Mouse (Mus musculus): ENCODE results near the gene Nop14. TPM values are rescaled to one million over a fixed set of nuclear protein-coding genes. Genes with fewer than 3 reads are reported as not detected.

Gene Nop14
- 10 to 100 TPM; 22.0 to 32.4 TPM for total RNA-seq (2021)
- long read RNA-seq, experiment 1, transcript Nop14-201 (18 exons, 2,702 nt) = major isoform, 16 of 33 reads
- long read RNA-seq, experiment 1, partial matches to known transcripts = 16 of 33 reads
- long read RNA-seq, experiment 1, other reads (novel, unspliced or antisense) = 1 of 33 reads
- long read RNA-seq, experiment 2, transcript Nop14-201 (18 exons, 2,702 nt) = major isoform, 7 of 9 reads
- long read RNA-seq, experiment 2, partial matches to known transcripts = 1 of 9 reads
- long read RNA-seq, experiment 2, other reads (novel, unspliced or antisense) = 1 of 9 reads

DNA sequence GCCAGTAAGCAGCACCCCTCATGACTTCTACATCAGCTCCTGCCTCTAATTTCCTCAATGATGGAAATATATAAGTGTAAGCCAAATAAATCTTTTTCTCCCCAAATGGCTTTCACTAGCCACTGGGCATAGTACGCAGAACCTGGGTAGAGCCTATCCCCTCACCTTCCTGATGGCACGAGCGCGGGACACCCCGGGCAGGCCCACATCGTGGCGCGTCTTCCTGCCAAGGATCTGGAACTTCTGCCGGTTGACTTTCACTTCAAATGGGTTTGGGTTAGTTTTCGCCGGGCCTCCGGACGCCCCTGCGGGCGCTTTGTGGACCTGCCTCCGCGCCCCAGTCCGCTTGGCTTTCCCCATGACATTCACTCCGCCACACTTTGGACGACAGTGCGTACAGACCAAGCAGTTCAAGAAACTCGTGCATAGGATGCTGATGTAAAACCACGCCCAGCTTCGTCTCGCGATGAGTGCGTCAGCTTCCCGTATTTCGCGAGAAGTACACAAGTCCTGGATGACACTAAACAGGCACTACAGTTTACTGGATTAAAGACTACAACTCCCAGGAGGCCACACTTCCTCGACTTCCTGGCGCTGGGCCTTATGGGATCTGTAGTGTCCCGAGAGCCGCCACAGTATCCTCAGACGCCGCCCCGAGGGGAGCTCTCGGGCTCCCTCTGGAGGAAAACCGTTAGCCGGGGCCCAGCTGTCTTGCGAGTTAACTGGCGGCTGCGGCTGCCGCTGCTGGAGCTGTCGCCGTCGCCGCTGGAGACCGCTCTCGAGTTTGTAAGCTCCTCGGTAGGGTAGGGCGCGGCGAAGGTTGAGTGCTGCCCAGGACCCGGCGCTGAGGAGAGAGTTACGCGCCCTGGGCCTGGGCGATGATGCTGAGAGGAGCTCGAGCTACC lies at the start of gene Nop14, which contains the start of gene Grk4:
Gene Nop14, minus strand, starts transcription at position 463 of the 905 bp plus-strand sequence.
Gene Grk4, plus strand, starts transcription at position 694 of the 905 bp plus-strand sequence.
- peak; percentile 98 for DNase-seq

DNA sequence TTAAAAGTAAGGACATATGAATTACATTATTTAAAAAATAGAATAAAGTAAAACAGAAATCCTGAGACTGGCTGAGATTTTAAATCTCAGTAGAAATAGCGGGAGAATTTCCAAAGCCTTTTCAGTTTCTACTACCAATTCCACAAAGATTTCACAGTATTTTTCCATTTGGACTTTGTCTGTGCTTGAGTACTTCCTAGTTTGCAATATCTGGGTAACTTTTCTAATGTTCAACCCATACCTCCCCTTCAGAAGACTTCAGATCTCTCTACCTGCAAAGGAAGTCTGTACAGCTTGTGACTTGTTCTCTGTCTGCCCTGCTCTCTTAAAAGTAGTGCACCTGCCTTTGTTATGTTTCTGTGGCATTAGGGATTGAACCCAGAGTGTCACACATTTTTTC lies 48.5 kb upstream of the Nop14 start:
- no peak for DNase-seq

DNA sequence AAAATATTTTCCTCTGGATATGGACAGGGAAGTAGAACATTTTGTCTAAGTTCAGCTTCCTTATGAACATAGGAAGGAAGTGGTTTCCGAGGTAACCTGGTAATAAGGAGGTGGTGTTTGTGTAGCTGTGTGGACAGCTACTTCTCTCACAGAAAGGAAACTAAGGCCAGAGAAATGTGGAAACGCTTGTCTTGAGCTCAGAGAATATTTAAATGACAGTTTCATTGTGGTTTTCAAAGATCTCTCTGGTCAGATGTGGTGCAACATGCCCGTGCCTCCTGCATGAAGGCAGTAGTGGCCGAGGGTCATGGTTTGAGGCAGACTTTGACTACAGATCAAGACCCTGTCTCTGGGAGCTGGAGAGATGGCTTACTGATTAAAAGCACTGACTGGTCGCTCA lies 35.6 kb upstream of the Nop14 start:
- no peak for DNase-seq

DNA sequence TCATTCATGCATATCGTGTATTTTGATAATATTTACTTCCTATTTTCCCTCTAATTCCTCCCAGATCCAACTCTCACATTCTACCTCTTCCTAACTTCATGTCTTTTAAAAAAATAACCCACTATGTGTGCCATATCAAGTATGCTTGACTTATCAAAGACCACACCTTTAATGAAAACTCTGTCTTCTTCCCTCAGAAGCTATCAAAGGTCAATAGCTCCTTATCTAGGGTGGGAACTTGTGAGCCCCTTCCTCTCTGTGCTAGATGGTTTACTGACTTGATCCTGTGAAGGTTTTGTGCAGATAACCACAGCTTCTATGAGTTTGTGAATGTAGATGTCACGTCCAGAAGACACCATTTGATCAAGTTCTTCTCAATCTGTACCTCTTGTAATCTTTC lies 32.8 kb upstream of the Nop14 start:
- no peak for DNase-seq

DNA sequence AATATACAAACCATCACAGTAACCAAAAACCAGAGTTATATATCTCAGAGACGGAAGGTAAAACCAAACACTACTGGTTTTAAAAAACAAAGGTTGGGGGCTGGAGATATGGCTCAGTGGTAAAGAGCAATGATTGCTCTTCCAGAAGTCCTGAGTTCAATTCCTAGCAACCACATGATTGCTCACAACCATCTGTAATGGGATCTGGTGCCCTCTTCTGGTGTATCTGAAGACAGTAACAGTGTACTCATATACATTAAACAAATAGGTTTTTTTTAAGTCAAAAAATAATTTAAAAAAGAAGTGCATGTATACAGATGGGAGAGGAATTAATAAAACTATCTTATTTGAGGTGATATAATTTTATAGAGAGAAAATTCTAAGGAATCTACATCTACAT lies 29.9 kb upstream of the Nop14 start:
- DNase-seq = no peak

DNA sequence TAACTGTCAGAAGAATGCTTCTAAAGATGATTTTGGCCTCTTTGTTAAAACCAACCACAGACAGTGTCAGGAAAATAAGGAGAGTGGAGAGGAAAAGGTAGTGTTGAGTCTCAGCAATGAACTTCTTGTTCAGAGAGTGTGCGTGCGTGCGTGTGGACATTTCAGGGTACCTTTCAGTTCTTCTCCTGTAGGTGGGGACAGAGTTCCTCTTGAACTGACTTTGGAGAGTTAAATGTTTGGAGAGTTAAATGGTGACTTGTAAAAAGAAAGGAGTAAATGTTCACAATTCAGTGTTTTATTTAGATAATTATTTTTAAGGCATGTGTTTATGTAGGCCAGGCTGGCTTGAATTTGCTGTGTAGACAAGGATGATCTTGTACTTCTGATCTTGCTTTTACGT lies 10.3 kb upstream of the Nop14 start:
- no peak for DNase-seq

DNA sequence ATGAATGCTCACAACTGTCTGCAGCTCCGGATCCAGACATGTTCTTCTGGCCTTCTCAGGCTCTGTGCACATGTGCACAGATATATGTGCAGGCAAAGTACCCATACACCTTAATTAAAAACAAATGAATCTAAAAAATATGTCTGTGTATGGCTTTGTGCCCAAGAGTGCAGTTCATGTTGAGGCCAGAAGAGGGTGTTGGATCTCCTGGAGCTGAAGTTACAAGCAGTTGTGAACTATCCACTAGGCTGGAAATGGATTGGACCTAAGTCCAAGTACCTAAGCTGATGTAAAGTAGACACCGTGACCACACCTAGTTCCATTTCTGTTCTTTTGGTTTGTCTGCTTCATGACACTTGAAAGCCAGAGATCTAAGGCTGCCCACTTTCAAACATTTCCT lies 9.5 kb upstream of the Nop14 start:
- DNase-seq = no peak

DNA sequence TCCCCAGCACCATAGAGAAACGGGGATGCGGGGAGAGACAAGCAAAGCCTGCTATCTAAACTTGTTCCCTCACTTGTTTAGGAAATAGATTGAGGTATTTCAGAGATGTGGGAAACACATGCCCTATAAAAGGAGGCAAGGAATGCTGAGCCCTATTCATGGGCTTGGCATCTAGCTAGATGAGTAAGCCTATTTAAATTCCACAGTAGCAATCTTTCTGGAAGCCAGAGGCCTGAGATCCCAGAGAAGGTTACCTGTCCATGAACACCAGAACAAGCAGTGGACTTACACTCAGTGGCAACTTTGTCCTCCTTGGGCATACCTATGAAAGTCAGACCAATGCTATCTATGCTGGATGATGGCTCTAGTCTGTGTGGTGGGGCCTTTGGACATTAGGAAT lies 3.3 kb upstream of the Nop14 start:
- DNase-seq = no peak

DNA sequence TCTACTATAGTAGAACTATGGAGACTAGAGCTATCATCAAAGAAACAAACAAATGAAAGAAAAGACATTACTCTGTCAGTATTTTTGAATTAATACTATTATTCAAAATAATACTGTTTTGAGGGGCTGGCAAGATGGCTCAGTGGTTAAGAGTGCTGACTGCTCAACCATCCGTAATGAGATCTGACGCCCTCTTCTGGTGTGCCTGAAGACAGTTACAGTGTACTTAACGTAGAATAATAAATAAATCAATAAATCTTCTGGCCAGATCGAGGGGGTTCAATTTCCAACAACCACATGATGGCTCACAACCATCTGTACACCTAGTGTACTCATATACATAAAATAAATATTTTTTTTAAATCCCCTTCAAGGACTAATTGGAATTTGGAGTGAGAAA lies 2.0 kb upstream of the Nop14 start:
- no peak for DNase-seq

DNA sequence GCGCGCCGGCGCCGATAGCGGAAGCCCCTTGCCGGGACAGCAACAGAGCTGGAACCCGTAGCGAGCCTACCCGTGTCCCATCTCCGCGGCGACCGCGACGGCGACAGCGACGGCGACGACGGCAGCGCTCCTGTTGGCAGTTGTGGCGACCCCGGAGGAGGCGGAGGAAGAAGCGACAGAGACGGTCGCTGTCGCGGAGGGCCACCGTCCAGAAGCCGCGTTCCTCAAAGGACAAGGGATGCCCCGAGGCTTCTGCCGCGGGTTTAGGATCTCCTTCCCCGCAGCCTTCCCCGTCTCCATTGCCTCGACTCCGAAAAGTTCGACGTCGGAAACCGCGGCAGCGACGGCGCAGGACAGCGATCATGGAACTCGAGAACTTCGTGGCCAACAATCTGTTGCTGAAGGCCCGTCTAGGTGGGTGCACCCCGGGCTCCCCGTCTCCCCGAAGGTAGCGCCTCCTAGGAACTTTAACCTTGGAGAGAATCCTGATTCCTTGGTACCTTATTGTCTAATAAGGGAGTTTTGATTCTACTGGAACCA lies 713 bp upstream of the Nop14 start:
- DNase-seq = no peak

DNA sequence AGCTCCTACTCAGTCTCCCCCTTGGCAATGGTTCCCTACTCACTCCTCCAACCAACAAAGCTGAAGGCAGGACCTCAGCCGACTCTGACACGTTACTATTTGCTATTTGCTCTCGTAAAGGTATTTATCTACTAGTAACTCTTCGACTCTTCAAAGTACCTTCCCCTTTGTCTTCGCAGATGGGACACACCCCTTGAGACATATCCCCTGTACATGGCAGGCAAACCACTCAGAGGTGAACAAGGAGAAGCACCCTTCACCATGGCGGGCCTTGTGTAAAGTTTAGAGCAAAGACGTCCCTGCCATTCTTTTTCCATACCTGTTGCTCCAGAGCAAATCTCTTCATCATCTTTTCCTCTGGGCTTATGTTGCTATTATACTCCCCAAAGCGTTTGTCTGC lies 2.4 kb downstream of the Nop14 start:
- no peak for DNase-seq

DNA sequence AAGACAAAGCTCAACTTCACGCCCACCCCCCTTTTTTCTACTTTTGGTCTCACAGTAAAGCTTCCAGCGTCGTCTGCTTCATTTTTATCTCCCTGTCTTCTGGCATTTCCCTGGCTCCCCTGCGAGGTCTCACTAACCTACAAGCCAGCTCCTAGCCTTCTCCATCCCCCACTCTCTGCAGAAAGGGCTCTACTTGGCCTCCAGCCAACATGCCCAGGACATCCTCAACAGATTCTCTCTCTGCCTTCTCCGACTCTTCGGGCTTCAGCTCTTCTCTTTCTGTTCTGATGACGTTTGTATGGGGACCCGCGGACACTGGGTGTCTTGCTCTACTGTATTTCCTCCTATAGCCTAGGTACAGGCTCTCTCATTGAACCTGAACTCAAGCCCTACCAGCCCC lies 5.1 kb downstream of the Nop14 start:
- DNase-seq = no peak

DNA sequence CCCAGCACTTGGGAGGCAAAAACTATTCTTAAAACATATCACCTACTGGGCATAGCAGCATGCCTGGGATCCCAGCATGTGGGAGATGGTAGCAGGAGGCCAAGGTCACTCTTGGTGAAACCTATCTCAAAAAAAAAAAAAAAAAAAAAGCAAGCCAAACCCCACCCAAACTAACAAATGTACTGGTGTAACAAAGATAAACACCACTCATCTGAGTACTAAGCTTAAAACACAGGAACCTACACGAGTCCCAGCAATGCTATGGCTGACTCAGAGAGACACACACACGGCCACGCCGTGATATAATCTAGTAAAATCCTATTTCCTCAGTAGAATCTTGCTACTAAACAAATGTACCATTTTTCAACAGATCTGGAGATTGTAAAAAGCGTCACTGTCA lies 7.0 kb downstream of the Nop14 start:
- DNase-seq = no peak

DNA sequence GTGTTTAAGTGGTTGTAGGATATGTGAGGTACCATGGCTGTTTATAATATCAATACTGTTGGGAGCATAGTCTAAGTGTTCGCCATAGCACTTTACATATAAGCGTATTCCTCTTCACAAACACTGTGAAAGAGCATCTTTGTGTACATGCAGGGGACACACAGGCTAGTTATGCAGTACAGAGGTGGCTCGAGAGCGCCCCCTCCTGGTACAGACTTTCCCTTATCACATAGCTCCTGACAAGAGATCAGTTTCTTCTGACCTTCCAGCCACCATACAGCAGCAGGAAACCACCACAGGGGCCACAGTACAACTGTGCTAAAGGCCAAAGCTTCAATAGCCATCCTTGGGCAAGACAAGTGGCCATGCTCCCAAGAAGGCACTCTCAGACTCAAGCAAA lies 12.4 kb downstream of the Nop14 start:
- peak; percentile 54 to 71 for DNase-seq

DNA sequence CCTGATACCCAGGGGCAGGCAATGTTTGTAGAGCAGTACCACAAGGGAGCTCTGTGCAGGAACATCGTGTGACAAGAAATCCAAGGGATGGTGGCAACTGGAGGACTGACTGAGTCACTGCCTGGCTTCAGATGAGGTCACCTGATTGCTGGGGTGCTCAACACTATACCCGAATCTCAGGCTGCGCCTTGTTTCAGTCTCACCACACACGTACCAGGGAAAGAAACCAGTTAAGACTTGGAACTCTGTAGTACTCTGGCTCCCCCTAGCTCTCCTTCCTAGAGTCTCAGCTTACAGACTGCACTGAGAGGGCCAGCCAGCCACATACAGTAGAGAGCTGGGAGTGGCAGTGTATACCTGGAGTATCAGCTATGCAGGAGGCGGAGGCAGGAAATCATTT lies 17.0 kb downstream of the Nop14 start:
- DNase-seq = peak in 1 of 2 experiments; percentile 70

DNA sequence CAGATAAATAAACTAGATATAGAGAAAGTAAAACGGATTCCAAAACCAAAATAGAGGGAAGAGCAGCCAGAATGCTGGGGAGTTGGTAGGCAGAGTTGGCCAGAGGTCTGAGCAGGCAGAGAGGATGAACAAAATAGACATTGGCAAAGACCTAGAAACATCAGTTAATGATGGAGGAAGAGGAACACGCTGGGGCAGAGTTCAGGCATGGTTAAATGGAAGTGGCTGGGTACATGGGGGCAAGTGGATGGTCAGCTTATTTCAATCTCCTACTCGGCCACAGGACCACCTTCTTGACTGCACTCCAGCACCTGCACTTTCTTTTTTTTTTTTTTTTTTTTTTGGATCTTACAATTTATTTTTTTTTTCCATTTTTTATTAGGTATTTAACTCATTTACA lies 18.0 kb downstream of the Nop14 start:
- DNase-seq = no peak

DNA sequence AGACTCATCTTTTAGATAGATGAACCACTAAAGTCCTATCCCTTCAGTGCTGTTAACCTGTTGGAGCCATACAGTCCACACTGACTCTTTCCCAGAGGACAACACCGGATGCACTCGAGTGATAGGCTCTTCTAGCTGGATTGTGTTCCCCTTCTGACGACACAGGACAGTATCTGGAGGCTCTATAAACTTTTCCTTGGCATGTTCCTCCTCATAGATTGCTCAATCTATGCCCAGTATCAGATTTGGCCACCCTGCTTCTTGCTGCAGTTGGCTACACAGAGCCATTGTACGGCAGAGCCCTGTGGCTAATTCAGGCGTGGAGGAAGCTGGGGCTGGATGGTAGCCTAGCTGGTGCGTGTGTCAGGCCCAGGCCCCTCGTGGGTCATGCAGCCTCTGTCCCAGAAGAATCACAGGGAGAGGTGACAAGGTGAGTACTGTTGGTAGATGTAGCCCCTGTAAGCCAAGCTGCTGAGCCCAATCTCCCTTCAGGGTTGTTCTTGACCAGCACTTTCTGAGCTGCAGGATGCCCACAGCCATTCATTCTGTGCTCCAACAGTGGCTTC lies 22.3 kb downstream of the Nop14 start:
- DNase-seq = no peak

DNA sequence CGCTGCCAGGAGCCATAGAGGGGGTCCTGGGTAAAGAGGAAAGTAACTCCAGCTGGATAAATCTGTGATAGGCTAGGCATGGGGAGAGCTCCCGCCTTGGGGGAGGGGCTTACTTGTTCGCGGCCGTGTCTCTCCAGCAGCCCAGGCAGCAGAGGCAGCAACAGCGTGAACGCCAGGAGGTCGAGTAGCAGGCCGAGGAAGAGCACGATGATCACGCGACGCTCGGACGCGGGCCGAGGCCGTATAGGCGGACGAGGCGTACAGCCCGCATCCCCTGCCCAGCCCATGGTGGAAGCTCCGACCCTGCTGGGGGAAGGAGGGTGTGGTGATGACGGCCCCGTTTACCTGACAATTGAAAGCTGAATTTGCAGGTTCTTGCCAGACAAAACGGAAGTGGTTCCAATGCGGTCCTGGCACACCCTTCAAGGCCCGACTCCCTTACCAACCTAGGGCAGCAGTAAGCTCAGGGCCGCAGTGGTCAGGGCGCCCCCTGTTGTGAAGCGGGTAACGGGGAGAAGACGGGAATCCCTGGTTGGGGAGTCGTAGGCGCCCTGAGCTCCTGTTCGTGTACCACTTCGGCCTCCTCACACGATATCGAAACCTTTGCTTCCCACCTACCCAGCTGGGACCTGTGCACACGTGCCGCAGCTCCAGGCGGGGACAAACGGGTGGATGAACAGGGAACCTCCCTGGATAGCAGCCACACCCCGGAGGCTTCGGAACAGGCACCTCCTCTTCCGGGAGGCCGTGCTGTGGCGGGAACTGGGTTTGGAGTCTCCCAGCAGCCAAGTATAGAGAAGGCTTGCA lies 23.3 kb downstream of the Nop14 start, which contains the start of gene Mfsd10:
Gene Mfsd10, minus strand, starts transcription at position 732 of the 807 bp plus-strand sequence.
- peak; percentile 90 to 92 for DNase-seq

DNA sequence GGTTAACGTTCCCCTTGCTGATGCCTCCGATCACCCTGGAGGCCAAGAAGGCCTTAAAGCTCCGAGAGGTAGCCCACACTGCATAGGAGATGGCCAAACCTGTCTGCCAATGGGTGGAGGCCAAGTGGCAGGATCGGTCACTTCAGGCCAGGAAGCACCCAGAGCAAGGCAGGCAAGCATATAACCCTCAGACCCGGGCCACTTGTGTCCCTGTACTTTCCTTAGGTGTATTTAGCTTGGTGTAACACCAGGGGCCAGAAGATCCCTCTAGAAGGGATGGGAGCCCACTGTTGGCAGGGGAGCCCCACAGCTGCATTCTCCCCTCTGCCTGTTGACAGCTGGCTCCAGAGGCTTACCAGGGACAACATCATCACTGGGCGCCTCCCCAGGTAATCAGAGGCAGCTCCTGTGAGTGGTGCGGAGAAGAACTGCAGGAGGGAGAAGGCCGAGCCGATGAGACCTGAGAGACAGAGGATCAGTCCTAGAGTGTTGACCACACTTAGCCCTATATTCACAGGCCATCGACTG lies 24.2 kb downstream of the Nop14 start:
- no peak for DNase-seq

DNA sequence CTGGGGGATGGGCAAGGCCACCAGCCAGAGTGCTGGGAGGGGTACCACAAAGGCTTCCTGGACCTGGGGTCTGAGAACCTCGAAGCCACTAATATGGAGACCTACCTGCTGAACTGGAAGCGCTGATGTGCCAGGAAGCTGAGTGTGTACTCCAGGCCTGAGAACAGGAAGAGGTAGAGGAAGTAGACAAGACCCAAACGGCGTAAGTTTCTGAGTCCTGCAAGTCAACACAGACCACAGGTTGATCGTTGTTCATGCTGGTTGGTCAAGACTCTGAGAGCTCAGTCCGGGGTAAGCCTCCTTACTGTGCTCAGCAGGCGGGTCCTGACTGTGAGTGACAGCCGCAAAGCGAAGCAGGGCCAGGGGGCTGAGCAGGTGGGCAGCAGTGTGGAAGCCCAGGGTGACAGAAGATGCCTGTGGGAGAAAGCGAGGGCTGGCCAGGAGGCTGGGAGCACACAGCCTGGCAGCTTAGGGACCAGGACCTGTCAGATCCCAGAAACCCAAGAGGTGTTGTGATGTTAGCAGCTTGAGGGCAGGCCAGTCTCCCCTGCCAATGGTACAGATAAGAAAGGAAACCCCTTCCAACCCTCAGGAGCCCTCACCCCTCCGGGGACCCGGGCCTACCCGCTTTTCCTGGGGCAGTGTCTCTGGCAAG lies 25.1 kb downstream of the Nop14 start:
- DNase-seq = no peak

DNA sequence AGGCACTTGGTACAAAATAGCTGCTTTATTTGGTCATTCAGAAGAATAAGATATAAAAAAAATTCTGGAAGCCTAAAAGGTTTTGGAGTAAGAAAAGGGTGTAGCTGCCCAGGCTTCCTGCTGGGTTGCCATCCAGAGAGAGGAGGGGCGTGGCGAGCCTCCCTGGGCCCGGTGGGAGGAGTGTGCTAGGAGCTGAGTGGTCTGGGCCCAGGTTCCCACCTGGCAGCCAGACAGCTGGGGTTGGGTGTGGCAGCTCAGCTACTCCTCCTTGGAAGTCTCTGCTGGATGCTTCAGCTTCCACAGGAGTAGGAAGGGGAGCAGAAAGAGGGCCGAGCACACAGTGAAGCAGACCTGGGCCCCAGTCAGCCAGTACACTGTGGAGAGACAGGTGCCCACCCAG lies 26.3 kb downstream of the Nop14 start:
- DNase-seq = no peak

Data from adrenal gland, postnatal 36 days (tissue).